Mouse (Mus musculus) mature B cell (primary cell): ENCODE measurements around the gene Aldh3a1.

Source experiments
- in situ Hi-C: fragments of 300-500 bp; cut with MboI; formaldehyde crosslinking; loops from 2 replicates; pipeline ENCODE4 v1.14.3; 2019

Gene Aldh3a1

DNA sequence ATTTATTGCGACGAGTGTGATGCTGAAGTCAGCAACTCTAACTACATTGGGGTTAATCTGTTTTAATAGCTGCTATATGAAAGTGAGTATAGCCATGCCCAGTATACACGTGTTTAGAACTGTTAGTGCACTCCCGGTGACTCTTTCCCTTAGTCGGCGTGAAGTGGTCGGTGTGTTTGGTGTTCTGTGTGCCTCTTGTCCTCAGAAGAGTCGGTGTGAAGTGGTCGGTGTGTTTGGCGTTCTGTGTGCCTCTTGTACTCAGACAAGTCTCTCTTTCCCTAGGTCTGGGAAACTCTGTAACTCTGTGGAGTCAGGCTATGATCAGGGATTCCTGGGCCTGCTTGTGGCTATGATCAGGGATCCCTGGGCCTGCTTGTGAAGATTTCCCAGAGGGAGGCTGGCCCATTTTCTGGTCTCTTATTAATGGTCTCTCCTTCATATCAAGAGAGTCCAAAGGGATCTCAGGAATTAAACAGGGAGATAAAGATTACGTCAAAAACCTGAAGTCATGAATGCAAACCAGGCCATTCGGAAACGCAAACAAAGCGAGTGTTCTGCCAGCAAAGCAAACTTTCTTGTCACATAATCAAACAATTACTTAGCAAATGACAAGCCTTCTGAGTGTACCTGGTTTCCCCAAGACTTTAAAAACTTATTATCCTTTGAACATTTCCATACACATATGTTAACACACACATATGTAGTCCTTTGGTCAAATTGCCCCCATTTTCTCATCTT is 10.6 kb upstream of the Aldh3a1 start:
- in situ Hi-C loops: no loop called here

DNA sequence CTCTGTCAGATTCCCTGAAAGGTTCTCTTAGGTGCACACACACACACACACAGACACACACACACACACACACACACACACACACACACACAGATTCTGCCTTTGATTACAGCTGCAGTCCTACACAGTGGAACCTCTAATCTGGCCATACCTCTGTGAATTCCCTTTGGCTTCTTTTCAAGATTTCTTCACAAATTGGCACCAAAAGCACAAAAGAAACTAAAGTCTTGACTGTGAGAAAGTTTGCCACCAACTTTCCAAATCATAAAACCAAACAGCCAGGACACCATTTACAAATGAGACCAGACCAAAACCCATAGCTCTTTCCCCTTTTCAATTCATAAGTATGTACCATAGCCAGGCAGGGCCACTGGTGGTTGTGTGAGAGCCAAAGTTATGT is 9.4 kb upstream of the Aldh3a1 start:
- in situ Hi-C loops: no loop called here

- in situ Hi-C loops: no loop called here
These were observed 7.5 kb upstream of the Aldh3a1 start for GRCm38 (mm10) chr11:61199620-61200362.

DNA sequence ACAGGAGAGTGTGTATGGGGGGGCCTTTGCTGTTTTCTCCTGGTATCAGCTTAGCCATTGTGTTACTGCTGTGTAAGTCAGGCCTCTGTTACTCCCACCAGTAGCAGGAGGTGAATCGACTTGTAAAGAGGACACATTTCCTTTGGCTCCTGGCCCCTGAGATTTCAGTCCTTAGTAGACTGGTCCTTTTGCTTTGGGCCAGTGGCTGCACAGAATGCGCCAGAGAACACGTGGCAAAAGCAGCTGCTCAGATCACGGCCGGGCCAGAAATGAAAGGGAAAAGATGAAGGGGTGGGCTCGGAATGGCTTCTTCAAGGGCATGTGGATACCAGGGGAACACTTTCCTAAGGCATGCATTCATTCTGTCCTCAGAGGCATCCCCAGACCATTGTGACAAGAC is 5.2 kb upstream of the Aldh3a1 start:
- in situ Hi-C loops: no loop called here

DNA sequence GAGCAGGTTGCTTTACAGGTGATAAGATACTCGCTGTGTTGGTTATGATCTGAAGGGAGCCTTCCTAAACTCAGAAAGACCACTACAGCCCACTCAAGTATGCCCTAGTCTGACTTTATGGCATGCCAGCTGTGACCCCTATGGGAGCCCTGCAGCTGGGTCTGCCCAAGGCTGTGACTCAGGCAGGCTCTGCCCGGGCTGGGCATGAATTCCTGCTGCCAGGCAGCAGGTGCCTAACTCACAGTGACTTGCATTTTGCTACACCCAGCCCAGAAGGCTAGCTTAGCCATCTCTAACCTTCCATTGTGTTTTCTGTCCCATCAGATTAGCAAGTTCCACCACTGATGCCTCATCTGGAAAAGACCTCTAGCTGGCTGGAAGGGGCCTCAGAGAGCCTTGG is 4.5 kb upstream of the Aldh3a1 start:
- in situ Hi-C loops: no loop called here

DNA sequence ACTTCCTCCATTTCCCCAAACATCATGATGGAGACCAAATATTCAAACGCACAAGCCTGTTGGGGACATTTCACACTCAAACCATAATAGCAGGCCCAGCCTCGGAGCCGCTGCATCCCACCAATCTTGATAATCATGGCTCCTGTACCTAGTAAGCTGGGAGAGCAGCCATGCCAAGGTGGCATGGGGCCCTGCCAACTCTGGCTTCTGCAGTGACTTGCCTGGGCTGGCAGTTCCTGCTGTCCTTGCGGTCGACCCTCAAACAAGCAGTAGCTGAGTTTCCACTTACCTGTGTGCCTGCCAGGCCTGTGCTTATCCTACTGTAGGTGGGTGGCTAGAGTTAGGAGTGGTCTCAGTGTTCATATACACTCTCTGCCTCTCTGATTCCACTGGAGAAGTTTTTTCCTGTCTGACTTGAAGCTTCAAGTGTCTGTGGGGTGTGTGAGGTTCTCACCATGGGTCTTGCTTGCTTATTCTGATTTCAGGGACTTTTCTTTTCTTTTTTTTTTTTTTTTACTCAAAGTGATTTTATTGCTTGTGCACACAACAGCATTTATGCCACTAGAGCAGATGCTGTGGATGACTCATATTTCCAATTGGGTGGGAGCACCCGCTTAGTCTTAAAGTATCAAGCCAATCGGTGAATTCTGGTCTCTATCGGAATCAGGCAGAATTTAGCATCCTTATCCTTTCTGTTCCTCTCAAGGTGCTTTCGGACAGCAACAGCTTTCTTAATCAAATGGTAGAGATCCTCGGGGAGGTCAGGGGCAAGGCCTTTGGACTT is 2.0 kb upstream of the Aldh3a1 start:
- in situ Hi-C loops: no loop called here

DNA sequence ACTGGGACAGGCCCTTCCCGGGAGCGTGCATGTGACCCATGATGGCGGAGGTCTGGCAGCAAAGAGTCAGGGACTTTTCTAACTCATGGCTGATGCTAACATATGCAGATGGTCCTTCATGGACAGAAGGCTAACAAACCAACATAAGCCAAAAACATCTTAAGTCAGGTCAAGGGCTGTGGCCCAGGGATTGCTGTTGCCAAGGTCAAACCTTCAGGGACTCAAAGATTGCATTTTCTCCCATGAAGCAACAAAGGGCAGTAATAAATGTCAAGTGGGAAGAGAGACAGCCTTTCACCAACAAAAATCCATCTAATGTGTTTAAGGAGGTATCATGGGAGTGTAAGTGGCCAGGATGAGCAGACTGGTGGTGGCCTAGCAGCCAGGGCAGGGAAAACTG is 1.2 kb upstream of the Aldh3a1 start:
- in situ Hi-C loops: no loop called here

GRCm38 (mm10) chr11:61208316-61208715 is 979 bp downstream of the Aldh3a1 start:
- in situ Hi-C loops: no loop called here

DNA sequence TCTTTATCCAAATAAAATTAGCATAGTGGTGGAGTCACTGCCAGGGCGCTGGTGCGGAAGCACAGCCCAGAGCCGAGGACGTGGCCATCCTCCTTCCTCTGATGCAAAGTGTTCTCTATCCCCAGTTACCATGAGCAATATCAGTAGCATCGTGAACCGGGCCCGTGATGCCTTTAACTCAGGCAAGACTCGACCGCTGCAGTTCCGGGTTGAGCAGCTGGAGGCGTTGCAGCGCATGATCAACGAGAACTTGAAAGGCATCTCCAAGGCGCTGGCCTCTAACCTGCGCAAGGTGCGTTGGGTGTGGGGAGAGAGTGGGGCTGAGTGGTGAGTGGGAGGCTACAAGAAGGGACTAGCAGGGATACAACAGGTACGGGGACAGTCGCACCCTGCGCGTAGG is 4.8 kb downstream of the Aldh3a1 start:
- in situ Hi-C loops: no loop called here

DNA sequence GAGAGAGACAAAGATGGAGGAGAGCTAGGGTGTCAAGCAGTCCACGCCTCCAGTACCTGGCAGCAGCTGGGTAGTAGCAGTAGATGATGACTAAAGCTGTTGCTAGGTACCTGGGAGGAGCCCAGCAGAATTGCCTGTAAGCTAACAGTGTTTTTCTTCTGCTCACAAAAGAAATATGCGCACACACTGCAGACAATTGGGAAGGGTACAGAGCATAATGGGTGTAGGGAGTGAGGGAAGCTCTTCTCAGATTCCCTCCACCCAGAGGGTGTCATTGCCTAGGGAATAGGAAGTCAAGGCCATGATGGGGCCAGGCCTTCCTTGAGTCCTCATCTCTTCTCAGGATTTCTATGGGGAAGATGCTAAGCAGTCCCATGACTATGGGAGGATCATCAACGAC is 8.6 kb downstream of the Aldh3a1 start:
- in situ Hi-C loops: no loop called here

GRCm38 (mm10) chr11:61220156-61220881 is 13.0 kb downstream of the Aldh3a1 start:
- in situ Hi-C loops: no loop called here

DNA sequence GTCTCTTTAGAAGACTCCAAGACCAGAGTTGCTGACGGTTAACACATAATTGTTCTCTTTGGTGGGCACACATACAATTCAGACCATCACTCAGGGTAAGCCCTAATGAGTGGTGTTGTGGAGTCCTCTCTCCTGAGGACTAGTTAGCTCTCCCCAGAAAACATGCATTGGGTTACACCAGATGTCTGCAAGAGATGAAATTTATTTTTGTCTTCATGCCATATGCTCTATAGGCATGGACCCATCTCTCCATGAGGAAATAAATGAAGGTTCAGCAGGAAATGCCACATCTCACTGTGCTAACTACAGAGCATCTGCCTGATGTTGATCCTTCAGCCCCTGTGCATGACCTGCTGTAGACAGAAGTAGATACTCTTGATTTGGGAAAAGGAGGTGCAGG is 14.7 kb downstream of the Aldh3a1 start:
- in situ Hi-C loops: no loop called here

GRCm38 (mm10) chr11:61222971-61223745 is 15.8 kb downstream of the Aldh3a1 start:
- in situ Hi-C loops: no loop called here

DNA sequence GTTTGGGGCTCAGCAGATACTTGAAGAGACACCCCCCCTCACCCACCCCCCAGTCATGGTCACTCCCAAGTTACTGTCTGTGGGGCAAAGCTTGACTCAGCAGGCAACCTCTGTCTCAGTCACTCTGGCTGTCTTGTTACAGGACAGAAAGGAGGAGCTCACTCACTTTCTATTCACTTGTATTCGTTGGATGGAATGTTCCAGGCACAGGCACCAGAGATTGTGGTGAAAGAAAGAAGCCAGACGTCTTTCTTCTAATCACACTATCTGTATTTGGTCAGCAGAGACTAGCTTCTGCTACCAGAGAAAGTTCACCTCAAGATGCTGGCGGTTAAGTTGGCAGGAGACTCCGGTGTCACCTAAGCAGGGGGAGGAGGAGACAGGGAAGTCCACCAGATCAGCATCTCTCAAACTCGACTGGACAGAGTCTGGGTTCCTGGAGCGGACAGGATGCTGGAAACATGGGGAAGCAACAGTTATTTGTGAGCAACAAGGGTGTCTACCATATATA is 17.0 kb downstream of the Aldh3a1 start:
- in situ Hi-C loops: no loop called here

DNA sequence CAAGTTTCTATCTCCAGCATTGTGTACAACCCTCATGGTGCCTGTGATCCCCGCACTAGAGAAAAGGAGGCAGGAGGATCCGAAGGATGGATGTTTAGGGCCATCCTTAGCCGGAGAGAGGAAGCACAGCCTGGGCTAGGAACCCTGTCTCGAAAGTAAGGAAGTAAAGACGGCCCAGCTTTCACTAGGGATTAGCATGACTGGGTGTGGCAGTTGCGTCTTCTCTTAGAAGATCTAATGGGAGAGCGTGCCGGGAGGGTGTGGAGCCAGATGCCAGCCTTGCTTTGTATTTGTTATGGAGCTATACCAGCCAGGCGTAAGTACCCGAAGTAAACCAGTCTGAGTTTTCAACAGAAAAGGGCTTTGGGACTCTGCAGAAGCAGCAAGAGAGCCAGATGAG is 17.6 kb downstream of the Aldh3a1 start:
- in situ Hi-C loops: no loop called here

DNA sequence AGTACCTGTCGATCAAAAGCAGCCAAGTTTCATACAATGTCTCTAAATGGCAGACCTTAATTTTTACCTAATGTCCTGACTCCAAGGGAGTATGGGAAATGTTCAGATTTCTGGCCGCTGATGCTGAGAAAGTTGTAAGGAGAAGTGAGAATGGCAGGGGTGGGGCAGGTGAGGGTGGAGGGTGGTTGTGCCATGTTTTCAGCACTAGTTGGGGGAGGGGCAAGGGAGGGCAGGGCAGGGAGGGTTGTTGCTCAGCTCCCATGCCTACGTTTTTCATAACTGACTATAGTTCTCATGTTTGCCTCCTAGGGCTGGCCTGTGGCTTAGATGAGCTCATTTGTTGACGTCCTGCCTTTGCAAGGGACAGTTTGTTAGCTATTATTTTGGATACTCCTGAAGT is 18.2 kb downstream of the Aldh3a1 start:
- in situ Hi-C loops: no loop called here

DNA sequence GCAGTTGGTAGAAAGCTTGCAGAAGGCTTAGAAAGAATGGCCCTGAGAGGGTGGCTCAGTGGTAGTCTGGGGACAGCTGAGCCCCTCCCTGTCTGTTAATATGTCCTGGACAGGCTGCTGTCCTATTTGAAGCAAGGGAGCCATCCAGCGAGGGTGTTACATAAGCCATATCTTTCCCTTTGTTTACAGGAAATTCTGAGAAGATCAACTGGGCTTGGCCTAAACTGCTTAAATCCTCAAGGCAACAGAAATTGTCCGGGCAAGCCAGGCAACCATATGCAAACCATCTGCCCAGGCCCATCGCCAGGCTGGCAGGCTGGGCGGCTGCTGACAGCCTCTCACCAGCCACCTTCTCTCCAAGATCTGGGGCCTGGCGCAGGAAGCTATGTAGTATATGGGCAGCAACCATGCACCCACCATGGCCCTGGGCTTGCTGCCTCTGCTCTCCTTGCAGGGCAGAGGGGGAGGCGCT is 18.6 kb downstream of the Aldh3a1 start:
- in situ Hi-C loops: no loop called here

GRCm38 (mm10) chr11:61227816-61228215 is 20.5 kb downstream of the Aldh3a1 start:
- in situ Hi-C loops: no loop called here

DNA sequence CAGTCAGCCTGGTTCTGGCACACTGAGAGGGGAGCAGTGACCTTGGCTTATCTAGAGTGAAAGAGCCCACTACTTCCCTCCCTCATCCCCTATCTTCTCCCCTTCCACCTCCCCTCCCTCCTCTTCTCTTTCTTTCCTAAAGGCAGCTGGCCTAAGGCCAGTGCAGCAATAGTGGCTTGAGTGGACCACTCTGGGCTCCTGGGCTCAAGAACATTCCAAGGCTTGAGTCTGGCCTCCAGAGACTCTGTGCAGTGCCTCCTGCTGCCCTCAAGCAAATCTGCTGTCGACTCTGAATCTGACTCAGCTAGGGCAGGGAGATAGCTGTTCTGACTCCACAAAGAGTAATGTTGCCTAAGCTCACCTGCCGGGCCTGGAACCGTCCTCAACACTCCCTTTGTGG is 21.1 kb downstream of the Aldh3a1 start:
- in situ Hi-C loops: no loop called here

DNA sequence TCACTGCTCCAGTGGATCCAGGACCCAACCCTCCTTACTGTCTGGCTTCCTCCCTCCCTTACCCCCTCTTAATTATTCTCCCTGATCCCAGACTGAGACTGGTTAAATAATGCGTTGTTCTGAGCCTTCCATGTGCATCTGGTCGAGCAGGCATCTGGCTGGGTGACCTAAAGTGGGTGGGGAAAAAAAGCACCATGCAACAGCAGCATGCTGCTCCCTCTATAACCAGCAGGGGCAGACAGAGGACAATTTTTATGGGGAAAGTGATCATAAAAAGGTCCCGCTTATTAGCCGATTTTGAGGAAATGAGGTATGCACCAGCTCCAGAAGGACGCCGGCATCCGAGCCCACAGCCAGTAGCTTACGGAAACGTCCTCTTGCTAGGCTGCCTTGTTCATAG is 24.0 kb downstream of the Aldh3a1 start:
- in situ Hi-C loops: no loop called here

GRCm38 (mm10) chr11:61234174-61234573 is 26.8 kb downstream of the Aldh3a1 start:
- in situ Hi-C loops: no loop called here
